ENCODE assay signal across 1 mouse cellular context in the genomic region with DNA sequence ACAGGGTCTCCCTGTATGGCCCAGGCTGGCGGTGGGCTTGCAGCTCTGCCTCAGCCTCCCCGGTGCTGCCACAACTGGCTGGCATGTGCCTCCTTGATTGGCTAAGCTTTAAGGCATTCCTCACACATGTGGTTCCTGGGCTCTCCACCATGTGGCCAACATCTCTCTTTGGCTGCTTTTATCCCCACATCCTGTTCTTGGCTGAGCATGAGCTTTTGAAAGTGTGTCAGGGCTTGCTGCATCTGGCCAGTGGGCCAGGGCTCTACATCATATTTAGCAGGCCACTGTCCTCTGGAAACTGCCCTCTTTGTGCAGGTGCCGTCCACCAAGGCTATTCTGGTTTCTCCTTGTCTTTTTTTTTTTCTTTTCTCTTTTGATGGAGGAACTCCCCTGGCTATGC.
A peak's percentile ranks its signal among the peaks of the same experiment; 100 is the strongest.
TF ChIP-seq lines count a peak whose summit lies in the region.

No protein-coding gene starts in this region.

TF ChIP-seq in CH12.LX, 34 proteins besides CTCF, POLR2A, EP300 and RAD21:
- no peak for TF ChIP-seq IRF4 (IDR thresholded peaks at IDR 0.05; ENCODE audit: low read depth, low read length)
- TF ChIP-seq MAX (IDR thresholded peaks at IDR 0.05; ENCODE audit: low read length): peak; percentile 81
- TF ChIP-seq MYC (IDR thresholded peaks at IDR 0.05; ENCODE audit: low read depth, low read length): peak; percentile 71
- 0 out of 2 replicates have a peak, but pooled peaks have one; percentile 50 for TF ChIP-seq MXI1 (IDR thresholded peaks at IDR 0.05; ENCODE audit: low read depth, low read length)
